ENCODE assay signal across 9 mouse cellular contexts in genomic region chr2:27327076-27327475, GRCm38 (mm10).
DNase-seq lines count a peak whose midpoint lies in the region; ATAC-seq lines count a peak whose summit lies in the region.
"Had no signal": no experiment of that assay in that cellular context is flagged by ENCODE, and none has a peak within 500 bp of the region (broad histone marks: within the 10 kb centered on the region; RNA-seq: fewer than 3 reads in every experiment).

No protein-coding gene starts in this region.

- no peak overlapping the region for H3K4me3 ChIP-seq in limb, embryonic 10.5 days
- H3K4me3 ChIP-seq: neural tube, embryonic 13.5 days had no signal

- peaks cover 77% of the 10 kb centered on the region for H3K4me1 ChIP-seq in limb, embryonic 10.5 days

- H3K36me3 ChIP-seq in limb, embryonic 10.5 days, result 0 out of 2 replicates have a peak, but pooled peaks cover 6% of the 10 kb centered on the region
- H3K36me3 ChIP-seq in splenic B cell, adult 2 months (ENCODE audit: control insufficient read depth, insufficient read depth, low read length, poor library complexity, severe bottlenecking), result no peaks in the 10 kb centered on the region
- H3K36me3 ChIP-seq: neural tube, embryonic 13.5 days had no signal

- H3K27me3 ChIP-seq in limb, embryonic 10.5 days (ENCODE audit: low read depth, poor library complexity, severe bottlenecking), result no peaks in the 10 kb centered on the region
- H3K27me3 ChIP-seq in splenic B cell, adult 2 months (ENCODE audit: control insufficient read depth, insufficient read depth, low read length, poor library complexity, severe bottlenecking), result no peaks in the 10 kb centered on the region
- H3K27me3 ChIP-seq: neural tube, embryonic 13.5 days had no signal

- 68% methylated on average over 6 of the region's 6 CpGs for WGBS in limb, embryonic 10.5 days

- no peaks in the 10 kb centered on the region for H3K9me3 ChIP-seq in limb, embryonic 10.5 days (replicated peaks)
- H3K9me3 ChIP-seq: neural tube, embryonic 13.5 days had no signal

- ATAC-seq in granulocyte monocyte progenitor cell, adult 5-6 weeks (replicated peaks; ENCODE audit: poor library complexity, severe bottlenecking), result peak; percentile 65
- ATAC-seq in CD4-positive, CD25-positive, alpha-beta regulatory T cell, adult 4 months, result no peak

- peak; percentile 37 for DNase-seq in layer of hippocampus, adult 9-11 months
- no peak for DNase-seq in layer of hippocampus, adult 9-10 months (ENCODE audit: low spot score)
- no peak for DNase-seq in limb, embryonic 10.5 days (ENCODE audit: low spot score)
- DNase-seq in splenic B cell, adult 2 months (ENCODE audit: low read depth, low spot score), result peak; percentile 37
- no peak for DNase-seq in left cerebral cortex, adult 8-10 months (ENCODE audit: low spot score in 2 of 2)
- DNase-seq in Muller cell, postnatal 12 days (ENCODE audit: inconsistent ontology term), result no peak

- H3K27ac ChIP-seq in limb, embryonic 10.5 days, result peak overlapping the region; percentile 53; the same call in 1 of the 2 replicates
- H3K27ac ChIP-seq: neural tube, embryonic 13.5 days had no signal

Comparison
In these comparisons a context has a peak if more than half of its experiments do, and no peak if none do; other contexts are left out.
1. DNase-seq: peak in layer of hippocampus, adult 9-11 months (single experiment) and splenic B cell, adult 2 months (single experiment); none in layer of hippocampus, adult 9-10 months (single experiment), limb, embryonic 10.5 days (single experiment), left cerebral cortex, adult 8-10 months (0 of 2) and Muller cell, postnatal 12 days (single experiment).